Comparison of ENCODE assay signal across 8 mouse cellular contexts in genomic region chr6:146501316-146501865, GRCm38 (mm10). TPM values are rescaled to one million over a fixed set of nuclear protein-coding genes. Genes with fewer than 3 reads are reported as not detected.
A peak's percentile ranks its signal among the peaks of the same experiment; 100 is the strongest.
DNase-seq lines count a peak whose midpoint lies in the region; ATAC-seq and TF ChIP-seq lines count a peak whose summit lies in the region.

No protein-coding gene starts in this region.

- peak; percentile 19 for DNase-seq in right cerebral cortex, adult 18-20 months
- DNase-seq in right cerebral cortex, postnatal 14 days: no peak
- peak; percentile 85 to 86 for DNase-seq in heart, adult 18-20 months
- peak; percentile 76 for DNase-seq in naive thymus-derived CD4-positive, alpha-beta T cell, adult 2 months (ENCODE audit: low read depth)
- DNase-seq in testis, postnatal 10 days (ENCODE audit: low spot score): peak; percentile 55

- no peak for TF ChIP-seq CTCF in intestine, postnatal 0 days (IDR thresholded peaks at IDR 0.05; ENCODE audit: low read depth)

- peak; percentile 73 for ATAC-seq in common myeloid progenitor, adult 5-6 weeks (replicated peaks; ENCODE audit: low read depth, poor library complexity, severe bottlenecking)
- ATAC-seq in intestine, postnatal 0 days: no peak
- ATAC-seq in liver, embryonic 15.5 days (ENCODE audit: insufficient read depth): peak; percentile 44

- no peaks in the 10 kb centered on the region for H3K36me3 ChIP-seq in intestine, postnatal 0 days (ENCODE audit: control insufficient read depth, insufficient read depth)
- H3K36me3 ChIP-seq in liver, embryonic 15.5 days (replicated peaks): no peaks in the 10 kb centered on the region

- H3K4me3 ChIP-seq in intestine, postnatal 0 days (ENCODE audit: low read depth, low read length): peak overlapping the region; percentile 77
- peak overlapping the region; percentile 63 for H3K4me3 ChIP-seq in liver, embryonic 15.5 days (replicated peaks)

- peak overlapping the region; percentile 98 for H3K4me2 ChIP-seq in intestine, postnatal 0 days (replicated peaks; ENCODE audit: low read depth)
- peak overlapping the region; percentile 82 for H3K4me2 ChIP-seq in liver, embryonic 15.5 days

- no peaks in the 10 kb centered on the region for H3K4me1 ChIP-seq in intestine, postnatal 0 days (replicated peaks; ENCODE audit: control insufficient read depth, insufficient read depth, low read length)
- no peaks in the 10 kb centered on the region; the same call in none of the 2 replicates for H3K4me1 ChIP-seq in liver, embryonic 15.5 days (replicated peaks)

- peak overlapping the region; percentile 60 for H3K9ac ChIP-seq in intestine, postnatal 0 days (ENCODE audit: low read depth, low read length)
- peak overlapping the region; percentile 40; the same call in 1 of the 2 replicates for H3K9ac ChIP-seq in liver, embryonic 15.5 days

- under 1% methylated on average over 30 of the region's 30 CpGs for WGBS in intestine, postnatal 0 days
- under 1% methylated on average over 30 of the region's 30 CpGs for WGBS in liver, embryonic 15.5 days (ENCODE audit: insufficient replicate concordance)

- peak overlapping the region; percentile 11; the same call in 1 of the 2 replicates for H3K27ac ChIP-seq in intestine, postnatal 0 days (ENCODE audit: low read depth, low read length)
- H3K27ac ChIP-seq in liver, embryonic 15.5 days (replicated peaks): peak overlapping the region; percentile 72

- no peaks in the 10 kb centered on the region for H3K9me3 ChIP-seq in intestine, postnatal 0 days (ENCODE audit: control insufficient read depth)
- no peaks in the 10 kb centered on the region for H3K9me3 ChIP-seq in liver, embryonic 15.5 days (replicated peaks)

- 0 out of 2 replicates have a peak, but pooled peaks cover 14% of the 10 kb centered on the region for H3K27me3 ChIP-seq in intestine, postnatal 0 days (replicated peaks; ENCODE audit: control insufficient read depth, insufficient read depth, low read length)
- peaks cover 35% of the 10 kb centered on the region for H3K27me3 ChIP-seq in liver, embryonic 15.5 days

RNA-seq across cellular contexts. Expression of gene Itpr2, which starts 0.6 kb away (rescaled TPM):
- 16.3 and 18.5 TPM in 2 replicates for total RNA-seq in common myeloid progenitor, adult 5-6 weeks (2017)
- total RNA-seq in heart, adult 18-20 months (2021): 10 to 100 TPM; 16.9 to 25.3 TPM
- 6.3 and 8.6 TPM in 2 replicates for polyA plus RNA-seq in intestine, postnatal 0 days (2015; fragmentation: Nextera tagmentation; extraction: Ambion mirVana)
- 4.2 and 5.4 TPM in 2 replicates for polyA plus RNA-seq in liver, embryonic 15.5 days (2015; fragmentation: Nextera tagmentation; extraction: Ambion mirVana)
